Mouse (Mus musculus) small intestine, adult 2 months (tissue): ENCODE measurements at regions not wholly inside any gene's neighbourhood (a gene's known extent, or its start where the extent isn't known, plus 50 kb on each side); places are given as distances from the start of the nearest gene placed in this dataset.

Experiments
- H3K27ac ChIP-seq: fragments of 200-500 bp; 2 replicates; pipeline ENCODE4 v1.5.1; 2012; ENCODE audit warnings: low read depth, low read length, control low read depth, inconsistent platforms; ENCODE audit not compliant: insufficient read depth
- H3K27me3 ChIP-seq: fragments of 200-500 bp; 2 replicates; pipeline ENCODE4 v1.6.1; 2012; ENCODE audit warnings: mild to moderate bottlenecking, moderate library complexity, low read length, inconsistent platforms; ENCODE audit not compliant: control insufficient read depth, insufficient read depth
- H3K36me3 ChIP-seq: fragments of 200-500 bp; 2 replicates; pipeline ENCODE4 v1.6.1; 2012; ENCODE audit warnings: mild to moderate bottlenecking, low read length, control low read depth, inconsistent platforms; ENCODE audit not compliant: control insufficient read depth, insufficient read depth
- H3K4me1 ChIP-seq: fragments of 200-500 bp; 2 replicates; pipeline ENCODE4 v1.6.1; 2012; ENCODE audit warnings: low read length, inconsistent platforms, mixed read lengths; ENCODE audit not compliant: control insufficient read depth, insufficient read depth, insufficient read length
- H3K4me3 ChIP-seq: fragments of 200-500 bp; 2 replicates; pipeline ENCODE4 v1.5.1; 2012; ENCODE audit warnings: low read depth, mild to moderate bottlenecking, control low read depth, inconsistent platforms, low read length, moderate library complexity
- CTCF ChIP-seq: fragments of 200-500 bp; IDR thresholded peaks from 2 replicates; pipeline ENCODE4 v1.5.1; 2012; ENCODE audit warnings: low read depth, mild to moderate bottlenecking, control low read depth, inconsistent platforms, low read length, moderate library complexity, mixed read lengths; ENCODE audit not compliant: insufficient replicate concordance, insufficient read length; ENCODE audit errors: extremely low read depth
- POLR2A ChIP-seq: fragments of 200-500 bp; IDR thresholded peaks from 2 replicates; pipeline ENCODE4 v1.6.1; 2012; ENCODE audit warnings: low read depth, mild to moderate bottlenecking, control low read depth, inconsistent platforms, low read length, moderate library complexity
- WGBS: fragments of 180-500 bp; shearing (Covaris S2); methylation state at CpG from one replicate; pipeline ENCODE4 v1.1.7; 2018; 5-methylcytosine and 5-hydroxymethylcytosine counted together

DNA sequence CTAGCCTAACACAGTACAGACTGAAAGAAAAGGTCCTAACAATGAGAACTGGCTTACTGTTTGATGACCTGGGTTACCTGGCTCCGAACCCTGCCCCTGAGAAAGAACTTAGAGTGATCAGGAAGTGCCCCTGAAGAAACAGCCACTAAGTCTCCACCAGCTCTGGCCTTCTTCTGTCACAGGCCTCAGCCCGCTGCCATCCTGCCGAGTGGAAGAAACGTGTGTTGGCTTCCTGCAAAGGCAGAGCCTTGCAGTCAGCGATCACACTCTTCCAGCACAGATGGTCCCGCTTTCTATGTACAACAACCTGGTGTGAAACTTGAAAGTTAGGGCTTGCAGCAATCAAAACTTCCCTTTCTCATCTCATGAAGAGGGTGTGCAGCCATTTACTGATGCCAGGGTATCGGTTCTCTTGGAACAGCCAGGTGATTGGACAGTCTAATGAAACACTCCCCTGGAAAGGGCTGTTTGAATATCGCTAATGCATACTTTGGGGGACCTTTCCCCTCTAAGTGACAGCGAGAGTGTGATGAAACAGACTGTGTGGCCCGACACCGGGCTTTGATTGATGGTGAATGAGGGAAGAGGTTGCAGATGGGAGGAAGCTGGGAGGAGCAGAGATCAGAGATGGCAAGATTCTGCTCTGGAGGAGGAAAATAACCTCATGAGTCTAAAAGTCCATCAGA lies 89.4 kb upstream of the Elac2 start:
- H3K27ac ChIP-seq: no peak overlapping the region
- H3K27me3 ChIP-seq: no peaks in the 10 kb centered on the region
- no peaks in the 10 kb centered on the region for H3K4me1 ChIP-seq
- WGBS: 66% methylated on average over 11 of the region's 11 CpGs
- TF ChIP-seq POLR2A: no peak
- no peak for TF ChIP-seq CTCF
- H3K4me3 ChIP-seq: no peak overlapping the region
- no peaks in the 10 kb centered on the region for H3K36me3 ChIP-seq

DNA sequence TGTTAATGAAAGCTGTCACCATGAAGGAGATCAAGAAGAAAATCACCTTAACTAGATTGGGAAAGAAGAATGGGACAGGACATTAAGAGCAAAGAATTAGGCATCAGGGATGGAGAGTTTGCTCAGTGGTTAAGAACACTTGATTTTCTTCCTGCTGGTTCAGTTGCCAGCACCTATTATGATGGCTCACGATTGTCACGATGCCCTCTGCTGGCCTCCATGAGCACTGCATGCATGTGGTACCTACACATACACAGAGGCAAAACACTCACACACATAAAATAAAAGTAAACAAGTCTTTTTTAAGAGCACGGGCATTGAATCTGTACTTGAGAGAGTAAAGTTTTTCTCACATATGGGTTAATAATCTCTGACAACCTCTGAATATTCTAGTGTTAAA lies 88.1 kb upstream of the Elac2 start:
- 43% methylated on average over 3 of the region's 3 CpGs for WGBS
- no peak for TF ChIP-seq POLR2A
- peak; percentile 44; the same call in 1 of the 2 replicates for TF ChIP-seq CTCF
- no peak overlapping the region for H3K27ac ChIP-seq

DNA sequence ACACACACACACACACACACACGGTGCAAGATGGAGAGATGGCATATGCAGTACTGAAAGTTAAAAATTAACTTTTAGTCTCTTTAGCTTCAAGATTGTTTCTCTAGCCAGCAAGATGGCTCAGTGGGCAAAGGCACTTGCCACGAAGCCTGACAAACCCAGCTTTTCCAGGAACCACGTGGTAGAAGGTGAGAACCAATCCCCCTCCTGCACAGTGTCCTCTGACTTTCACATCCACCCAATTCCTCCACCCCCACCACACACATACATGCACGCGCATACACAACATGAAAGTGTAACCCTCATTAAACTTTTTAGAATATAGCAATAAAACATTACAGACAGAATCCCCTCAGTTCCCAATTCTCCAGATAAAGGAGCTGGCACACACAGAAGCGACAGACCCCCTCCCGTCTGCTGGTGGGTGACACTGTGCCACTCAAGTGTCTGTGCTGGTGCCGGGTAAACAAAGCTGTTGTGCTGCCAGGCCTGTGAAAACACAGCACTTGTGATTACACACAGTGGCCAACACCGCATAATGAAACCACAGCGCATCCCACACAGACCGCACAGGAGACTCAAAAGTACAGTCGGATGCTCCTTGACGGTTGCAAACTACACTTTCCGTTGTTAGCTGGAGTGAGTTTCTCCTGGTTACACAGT lies 82.9 kb upstream of the Elac2 start:
- WGBS: 67% methylated on average over 14 of the region's 14 CpGs

More for the DNA sequence above, 88.1 kb upstream of the Elac2 start:
- H3K4me3 ChIP-seq: no peak overlapping the region
- no peaks in the 10 kb centered on the region for H3K27me3 ChIP-seq
- no peaks in the 10 kb centered on the region for H3K4me1 ChIP-seq
- no peaks in the 10 kb centered on the region for H3K36me3 ChIP-seq

DNA sequence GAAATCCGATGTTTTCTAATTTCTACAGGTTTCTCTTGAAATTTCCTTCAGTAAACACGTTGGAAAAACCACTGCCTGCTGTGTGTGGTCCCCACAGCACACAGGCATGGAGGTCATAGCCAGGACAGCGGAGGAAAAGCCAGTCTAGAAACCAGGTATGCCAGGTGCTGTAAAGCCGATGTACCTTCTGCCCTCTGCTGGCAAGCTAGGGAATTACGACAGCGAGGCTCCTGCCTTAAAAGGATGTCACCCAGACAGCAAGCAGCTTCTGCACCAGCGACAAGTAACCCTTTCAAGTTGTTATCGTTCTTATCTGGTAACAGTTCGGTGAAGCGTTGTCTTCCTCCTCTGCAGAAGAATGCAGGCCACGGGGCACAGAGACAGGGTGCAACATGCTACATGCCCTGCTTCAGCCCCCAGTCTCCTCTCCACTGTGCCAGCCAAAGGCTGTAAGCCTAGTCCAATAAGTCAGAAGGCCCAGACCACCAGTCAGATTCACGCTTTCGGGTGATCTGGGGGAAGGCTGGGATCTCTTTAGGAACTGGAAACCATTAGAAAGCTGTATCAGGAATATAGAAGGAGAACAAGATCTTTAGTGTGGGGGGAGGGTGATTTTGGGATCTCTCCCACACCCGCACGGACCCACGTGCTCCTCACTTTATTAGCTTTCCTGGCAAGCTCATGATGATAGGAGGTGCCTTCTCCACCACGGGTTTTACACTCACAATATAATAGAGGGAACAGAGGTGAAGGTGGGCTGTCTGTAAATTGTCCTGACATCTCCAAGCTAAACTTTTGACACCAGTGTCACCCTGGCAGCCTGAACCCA lies 79.9 kb upstream of the Elac2 start:
- no peak overlapping the region for H3K4me3 ChIP-seq
- H3K27me3 ChIP-seq: no peaks in the 10 kb centered on the region
- WGBS: 26% methylated on average over 17 of the region's 17 CpGs
- TF ChIP-seq POLR2A: no peak
- TF ChIP-seq CTCF: peak; percentile 62; the same call in 1 of the 2 replicates
- no peaks in the 10 kb centered on the region for H3K36me3 ChIP-seq
- no peaks in the 10 kb centered on the region for H3K4me1 ChIP-seq
- no peak overlapping the region for H3K27ac ChIP-seq

More for the DNA sequence above, 82.9 kb upstream of the Elac2 start:
- TF ChIP-seq CTCF: no peak
- TF ChIP-seq POLR2A: no peak
- Histone ChIP-seq H3K27me3 (no peaks in the 10 kb centered on the region), H3K4me3 (no peak overlapping the region), H3K4me1 (no peaks in the 10 kb centered on the region), H3K36me3 (no peaks in the 10 kb centered on the region), H3K27ac (no peak overlapping the region)

DNA sequence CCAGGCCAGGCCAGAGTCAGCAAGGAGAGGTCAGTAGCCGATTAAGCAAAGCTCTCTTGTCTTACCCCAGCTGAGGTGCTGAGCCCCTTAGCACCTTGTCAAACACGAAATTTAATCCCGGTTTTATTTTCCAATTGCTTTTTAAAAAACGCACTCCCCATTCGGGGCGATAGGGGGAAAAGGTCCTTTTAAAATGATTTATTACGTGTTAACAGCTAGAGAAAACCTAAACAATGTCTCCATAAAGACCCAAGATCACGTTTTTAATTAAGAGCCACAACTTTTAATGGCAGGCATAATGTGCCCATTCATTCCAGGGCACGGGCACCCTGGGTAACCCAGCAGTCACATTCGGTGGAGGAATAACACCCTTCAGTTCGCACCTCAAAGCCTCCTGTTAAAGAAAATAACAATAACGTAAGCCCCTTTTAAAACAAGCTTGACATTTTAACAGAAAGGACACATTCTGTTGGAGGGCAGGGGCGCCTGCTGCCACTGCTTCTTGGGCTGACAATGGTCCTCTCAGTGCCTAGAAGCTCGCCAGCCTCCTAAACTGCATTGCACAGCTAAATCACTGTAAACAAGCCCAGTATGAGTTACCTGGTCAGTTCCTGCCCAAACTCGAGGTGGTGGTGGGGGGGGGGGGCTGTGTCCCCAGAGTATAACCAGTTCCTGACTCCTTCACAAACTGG lies 79.1 kb upstream of the Elac2 start:
- no peak for TF ChIP-seq POLR2A
- TF ChIP-seq CTCF: no peak
- WGBS: 71% methylated on average over 15 of the region's 15 CpGs
- Histone ChIP-seq H3K4me1 (no peaks in the 10 kb centered on the region), H3K27me3 (no peaks in the 10 kb centered on the region), H3K4me3 (no peak overlapping the region), H3K36me3 (no peaks in the 10 kb centered on the region), H3K27ac (no peak overlapping the region)

DNA sequence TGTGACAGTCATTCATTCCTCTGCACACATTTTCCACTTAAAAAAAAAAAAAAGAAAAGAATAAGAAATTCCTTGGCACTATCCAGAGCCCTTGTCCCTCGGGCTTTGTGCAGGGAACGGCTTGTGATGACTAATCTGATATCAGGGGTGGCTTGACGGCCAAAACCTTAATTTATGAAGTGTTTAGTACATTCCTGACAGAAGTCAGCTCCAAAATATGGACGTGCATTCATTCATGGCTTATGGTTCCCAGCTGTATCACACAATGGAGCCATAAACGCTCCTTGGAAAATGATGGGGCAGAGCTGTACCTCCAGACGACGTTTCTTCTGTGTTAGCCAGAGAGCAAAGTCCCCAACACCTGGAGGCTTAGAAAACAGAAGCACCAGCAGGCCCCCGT lies 62.1 kb upstream of the Elac2 start:
- Histone ChIP-seq H3K27ac (no peak overlapping the region), H3K36me3 (no peaks in the 10 kb centered on the region), H3K27me3 (no peaks in the 10 kb centered on the region), H3K4me3 (no peak overlapping the region), H3K4me1 (no peaks in the 10 kb centered on the region)
- WGBS: 47% methylated on average over 8 of the region's 8 CpGs
- TF ChIP-seq CTCF: no peak
- no peak for TF ChIP-seq POLR2A

DNA sequence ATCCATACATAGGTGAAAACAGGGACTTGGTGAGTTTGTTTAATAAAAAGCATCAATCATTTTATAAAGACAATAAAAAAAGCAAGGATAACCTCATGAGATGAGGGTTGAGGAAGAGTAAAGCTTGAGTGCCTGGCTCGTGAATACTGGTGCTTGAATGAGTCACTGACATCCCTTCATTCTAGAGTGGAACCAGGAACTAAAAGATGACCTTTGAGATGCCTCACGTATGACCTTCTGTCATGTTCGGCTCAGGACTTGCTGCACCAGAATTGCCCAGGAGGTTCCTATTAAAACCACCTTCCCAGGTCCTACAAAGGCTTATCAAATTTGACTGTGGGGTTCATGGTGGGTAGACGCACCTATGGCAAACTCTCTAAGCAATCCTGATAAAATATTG lies 61.5 kb upstream of the Elac2 start:
- H3K36me3 ChIP-seq: no peaks in the 10 kb centered on the region
- 54% methylated on average over 4 of the region's 4 CpGs for WGBS
- H3K27ac ChIP-seq: no peak overlapping the region
- TF ChIP-seq POLR2A: no peak
- no peak for TF ChIP-seq CTCF
- no peaks in the 10 kb centered on the region for H3K4me1 ChIP-seq
- no peak overlapping the region for H3K4me3 ChIP-seq
- H3K27me3 ChIP-seq: no peaks in the 10 kb centered on the region
